Mouse (Mus musculus) ES-E14 (cell line): ENCODE data around the gene Gabra5.

Experiments used
- CHD2 ChIP-seq: IDR thresholded peaks from 2 replicates; pipeline ENCODE4 v1.6.1; 2014; ENCODE audit warnings: mild to moderate bottlenecking, low read depth, low read length, inconsistent platforms
- MAFK ChIP-seq: IDR thresholded peaks from 2 replicates; pipeline ENCODE4 v1.6.1; 2014; ENCODE audit warnings: mild to moderate bottlenecking, low read depth, low read length, inconsistent platforms; ENCODE audit not compliant: insufficient read depth
- ZC3H11A ChIP-seq: IDR thresholded peaks from 2 replicates; pipeline ENCODE4 v1.6.1; 2012; ENCODE audit warnings: low read depth, mild to moderate bottlenecking, inconsistent platforms, low read length, borderline replicate concordance
- ZNF384 ChIP-seq: IDR thresholded peaks from 2 replicates; pipeline ENCODE4 v1.6.1; 2012; ENCODE audit warnings: low read depth, low read length, inconsistent platforms

DNA sequence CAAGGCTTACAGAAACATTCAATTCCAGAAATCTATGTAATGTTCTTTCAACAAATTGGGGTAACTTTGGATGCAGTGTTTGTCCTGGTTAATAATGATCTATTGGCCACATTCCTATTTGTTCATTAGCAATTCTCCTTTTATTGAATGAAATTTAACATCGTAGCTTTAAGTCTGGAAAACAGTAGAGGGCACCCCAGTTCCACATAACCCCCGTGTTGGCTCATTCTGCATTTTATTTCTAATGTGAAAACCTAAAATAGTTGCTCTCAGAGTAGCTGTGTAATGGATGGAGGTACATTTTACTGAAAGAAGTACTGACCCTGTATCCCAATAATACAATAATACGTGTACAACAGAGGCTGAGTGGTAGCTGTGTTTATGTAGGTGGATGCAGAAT, 3.1 kb upstream of the Gabra5 start:
- TF ChIP-seq ZC3H11A (no peak), CHD2 (no peak), ZNF384 (no peak), MAFK (no peak)
